Mouse (Mus musculus) midbrain, embryonic 10.5 days (tissue): ENCODE data around the gene Stard9. TPM values are rescaled to one million over a fixed set of nuclear protein-coding genes. Genes with fewer than 3 reads are reported as not detected.

ENCODE experiments used
- DNase-seq: peaks from one replicate; pipeline ENCODE4 v3.0.0-alpha.2; 2017; ENCODE audit warnings: low spot score
- H3K27ac ChIP-seq: fragments of 300-500 bp; sonication (generic); replicated peaks from 2 replicates; pipeline ENCODE4 v1.5.1; 2016; ENCODE audit warnings: mild to moderate bottlenecking
- H3K27me3 ChIP-seq: fragments of 300-500 bp; sonication (generic); 2 replicates; pipeline ENCODE4 v1.6.1; 2016; ENCODE audit warnings: low read depth, mild to moderate bottlenecking; ENCODE audit not compliant: poor library complexity, severe bottlenecking
- H3K36me3 ChIP-seq: fragments of 300-500 bp; sonication (generic); 2 replicates; pipeline ENCODE4 v1.6.1; 2016; ENCODE audit warnings: mild to moderate bottlenecking, moderate library complexity
- H3K4me1 ChIP-seq: fragments of 300-500 bp; sonication (generic); 2 replicates; pipeline ENCODE4 v1.6.1; 2016
- H3K4me3 ChIP-seq: fragments of 300-500 bp; sonication (generic); 2 replicates; pipeline ENCODE4 v1.5.1; 2016; ENCODE audit warnings: mild to moderate bottlenecking, moderate library complexity
- H3K9me3 ChIP-seq: fragments of 300-500 bp; sonication (generic); replicated peaks from 2 replicates; pipeline ENCODE4 v1.6.1; 2016; ENCODE audit warnings: mild to moderate bottlenecking
- WGBS: fragments of 180-500 bp; shearing (Covaris S2); methylation state at CpG from one replicate; pipeline ENCODE4 v1.1.7; 2016; 5-methylcytosine and 5-hydroxymethylcytosine counted together
- polyA plus RNA-seq: library from polyadenylated mRNA; unstranded; fragments of >200 nt; fragmentation: Nextera tagmentation; extraction: Ambion mirVana; gene quantifications from 2 replicates; pipeline ENCODE4 v1.2.1, GENCODE M21; 2016

The Stard9 gene
- polyA plus RNA-seq, 1 experiment from 2014 or later: 2.2 TPM

DNA sequence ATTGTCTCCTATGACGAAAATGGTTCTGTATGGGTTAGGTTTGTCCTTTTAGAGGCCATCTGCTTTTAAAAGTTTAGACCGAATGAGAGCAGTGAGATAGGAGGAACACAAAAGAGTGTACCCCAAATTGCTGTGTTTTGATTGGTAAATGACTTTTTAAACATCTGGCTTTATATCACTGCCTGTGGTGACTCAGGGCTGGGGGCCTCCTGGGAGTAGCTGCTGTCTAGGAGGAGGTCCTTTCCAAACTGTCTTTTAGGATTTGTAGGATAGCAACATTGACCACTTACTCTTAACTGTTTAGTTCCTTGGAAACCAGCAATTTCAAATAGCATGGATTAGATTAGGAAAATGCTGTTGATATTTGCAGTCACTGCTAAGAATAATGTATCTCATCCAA, 1.3 kb downstream of the Stard9 start:
- no peak overlapping the region for H3K4me3 ChIP-seq
- H3K27ac ChIP-seq: no peak overlapping the region
- 83% methylated on average over 2 of the region's 2 CpGs for WGBS
- H3K9me3 ChIP-seq: no peaks in the 10 kb centered on the region
- peaks cover 4% of the 10 kb centered on the region; the same call in 1 of the 2 replicates for H3K36me3 ChIP-seq
- peaks cover 8% of the 10 kb centered on the region for H3K4me1 ChIP-seq
- no peak for DNase-seq
- no peaks in the 10 kb centered on the region for H3K27me3 ChIP-seq

DNA sequence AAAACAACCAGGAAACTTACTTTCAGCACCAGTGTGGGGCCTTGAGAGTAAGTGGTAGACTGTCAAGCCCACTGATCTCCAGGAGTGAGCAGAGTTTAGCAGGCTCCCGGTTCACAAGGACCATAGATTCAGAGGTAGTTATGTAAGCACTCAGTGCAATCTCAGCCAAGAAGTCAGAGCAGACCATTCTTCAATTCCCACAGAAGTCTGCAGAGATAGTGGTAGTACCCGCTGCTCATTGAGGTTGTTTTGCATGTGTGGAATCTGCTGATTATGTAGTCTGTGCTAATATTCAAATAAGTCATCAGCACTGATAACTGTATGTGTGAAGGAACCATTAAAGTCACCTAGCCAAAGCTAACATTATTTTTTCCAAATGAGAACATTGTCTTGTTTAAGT, 1.7 kb downstream of the Stard9 start:
- 79% methylated on average over 2 of the region's 2 CpGs for WGBS
- H3K36me3 ChIP-seq: peaks cover 7% of the 10 kb centered on the region; the same call in 1 of the 2 replicates
- H3K4me1 ChIP-seq: peaks cover 8% of the 10 kb centered on the region
- no peaks in the 10 kb centered on the region for H3K27me3 ChIP-seq
- no peaks in the 10 kb centered on the region for H3K9me3 ChIP-seq
- no peak for DNase-seq
- no peak overlapping the region for H3K27ac ChIP-seq
- H3K4me3 ChIP-seq: no peak overlapping the region

DNA sequence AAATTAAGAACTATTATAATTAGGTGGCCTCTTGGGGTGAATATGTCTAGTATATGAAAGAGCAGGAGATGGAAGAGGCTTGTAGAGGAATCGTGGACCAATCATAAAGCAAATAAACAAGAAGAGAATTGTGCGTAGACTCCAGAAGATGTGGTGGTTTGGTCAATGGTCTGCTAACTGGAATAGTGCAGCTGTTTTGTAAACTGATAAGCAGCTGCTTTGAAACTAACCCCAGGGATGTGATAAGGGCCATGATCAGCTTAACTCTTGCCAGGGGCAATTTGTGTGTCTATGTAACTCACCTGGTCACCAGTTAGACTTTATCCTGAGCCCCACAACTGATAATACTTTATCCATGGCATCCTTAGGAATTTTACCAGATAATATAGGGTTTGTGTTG, 2.6 kb downstream of the Stard9 start:
- no peak for DNase-seq
- Histone ChIP-seq H3K27me3 (no peaks in the 10 kb centered on the region), H3K36me3 (peaks cover 7% of the 10 kb centered on the region; the same call in 1 of the 2 replicates), H3K4me3 (no peak overlapping the region), H3K4me1 (peaks cover 8% of the 10 kb centered on the region), H3K9me3 (no peaks in the 10 kb centered on the region), H3K27ac (no peak overlapping the region)
- WGBS: 89% methylated on average over 2 of the region's 2 CpGs

DNA sequence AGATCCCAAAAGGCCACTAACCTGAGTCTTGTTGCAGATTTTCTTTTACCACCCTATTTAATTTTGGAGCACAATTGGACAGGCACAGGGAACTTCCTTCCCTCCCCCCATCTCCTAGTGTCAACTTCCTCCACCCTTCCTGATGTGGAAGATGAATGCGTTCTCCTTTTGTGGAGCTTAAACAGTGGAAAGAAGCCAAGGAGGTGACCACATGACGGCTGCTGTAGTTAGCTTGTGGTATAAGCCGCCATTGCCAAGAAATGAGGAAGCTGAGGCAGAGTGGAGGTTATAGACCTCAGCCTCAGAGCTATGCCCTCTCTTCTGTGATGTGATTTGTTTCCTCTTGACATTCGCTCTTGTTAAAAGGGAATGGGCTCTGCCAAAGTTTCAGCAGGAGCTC, 3.0 kb downstream of the Stard9 start:
- Histone ChIP-seq H3K4me1 (peaks cover 8% of the 10 kb centered on the region), H3K27ac (no peak overlapping the region), H3K9me3 (no peaks in the 10 kb centered on the region), H3K36me3 (peaks cover 7% of the 10 kb centered on the region; the same call in 1 of the 2 replicates), H3K27me3 (no peaks in the 10 kb centered on the region), H3K4me3 (no peak overlapping the region)
- no peak for DNase-seq
- 95% methylated on average over 4 of the region's 4 CpGs for WGBS

DNA sequence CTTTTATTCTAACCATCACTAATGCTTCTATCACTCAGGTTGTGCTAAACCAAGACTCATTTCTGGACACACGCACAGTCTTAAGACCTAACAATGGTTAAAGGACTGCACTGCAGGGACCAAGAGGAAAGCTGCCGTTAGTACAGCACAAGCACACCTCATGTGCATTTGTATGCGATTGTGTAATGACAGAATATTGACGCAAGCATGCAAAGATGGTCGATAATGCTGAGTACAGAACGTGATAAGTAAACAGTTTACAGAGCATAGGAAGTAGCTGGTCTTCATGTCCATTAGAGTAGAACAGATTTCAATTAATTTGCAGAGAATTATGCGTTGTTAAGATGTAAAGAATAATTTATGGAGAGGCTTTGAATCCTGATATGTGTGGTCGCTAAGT, 11.9 kb downstream of the Stard9 start:
- no peak for DNase-seq
- H3K9me3 ChIP-seq: no peaks in the 10 kb centered on the region
- 94% methylated on average over 8 of the region's 8 CpGs for WGBS

DNA sequence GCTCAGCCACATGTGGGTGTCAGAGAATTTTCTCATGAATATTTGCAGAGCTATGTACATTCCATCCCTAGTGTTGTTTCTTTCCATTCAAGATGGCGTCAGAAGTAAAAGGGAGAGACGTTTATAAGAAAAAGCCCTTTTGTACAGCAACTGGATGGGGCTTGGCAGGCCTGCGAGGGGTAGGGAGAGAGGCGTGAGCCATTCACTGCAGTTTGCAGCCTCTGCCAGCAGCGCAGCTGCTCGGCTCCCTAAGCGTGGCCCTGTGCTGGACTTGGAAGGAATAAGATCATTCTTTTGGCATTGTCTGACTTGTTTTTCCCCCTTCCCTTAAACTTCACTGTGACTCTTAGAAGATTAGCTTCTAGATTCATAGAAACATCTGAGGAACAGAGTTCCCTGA, 14.9 kb downstream of the Stard9 start:
- Histone ChIP-seq H3K27ac (no peak overlapping the region), H3K36me3 (peaks cover 6% of the 10 kb centered on the region; the same call in 1 of the 2 replicates), H3K27me3 (no peaks in the 10 kb centered on the region), H3K9me3 (no peaks in the 10 kb centered on the region), H3K4me1 (0 out of 2 replicates have a peak, but pooled peaks cover 3% of the 10 kb centered on the region), H3K4me3 (no peak overlapping the region)
- no peak for DNase-seq
- WGBS: 83% methylated on average over 7 of the region's 7 CpGs

More for the DNA sequence above, 11.9 kb downstream of the Stard9 start:
- H3K27me3 ChIP-seq: no peaks in the 10 kb centered on the region
- H3K4me3 ChIP-seq: no peak overlapping the region
- peaks cover 6% of the 10 kb centered on the region; the same call in 1 of the 2 replicates for H3K36me3 ChIP-seq
- H3K4me1 ChIP-seq: no peaks in the 10 kb centered on the region
- H3K27ac ChIP-seq: no peak overlapping the region

DNA sequence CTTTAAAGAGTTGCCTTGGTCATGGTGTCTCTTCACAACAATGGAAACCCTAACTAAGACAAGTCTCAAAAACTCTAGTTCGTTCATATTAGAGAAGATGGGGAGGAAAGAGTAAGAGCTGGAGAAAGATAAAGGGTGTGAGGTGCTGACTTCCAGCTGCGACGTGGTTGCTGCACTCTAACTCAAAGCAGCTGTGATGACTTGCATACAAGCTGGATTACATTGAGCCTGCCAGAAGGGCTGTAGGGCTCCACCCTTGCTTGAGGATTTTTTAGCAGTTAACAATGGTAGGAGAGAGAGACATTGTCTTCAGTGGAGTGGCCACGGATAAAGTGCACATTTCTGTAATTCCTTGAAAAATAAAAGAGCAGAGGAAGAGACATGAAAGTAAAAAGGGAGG, 17.9 kb downstream of the Stard9 start:
- Histone ChIP-seq H3K27ac (no peak overlapping the region), H3K27me3 (no peaks in the 10 kb centered on the region), H3K4me3 (no peak overlapping the region), H3K9me3 (no peaks in the 10 kb centered on the region), H3K36me3 (no peaks in the 10 kb centered on the region), H3K4me1 (0 out of 2 replicates have a peak, but pooled peaks cover 3% of the 10 kb centered on the region)
- WGBS: 70% methylated on average over 4 of the region's 4 CpGs
- DNase-seq: no peak

DNA sequence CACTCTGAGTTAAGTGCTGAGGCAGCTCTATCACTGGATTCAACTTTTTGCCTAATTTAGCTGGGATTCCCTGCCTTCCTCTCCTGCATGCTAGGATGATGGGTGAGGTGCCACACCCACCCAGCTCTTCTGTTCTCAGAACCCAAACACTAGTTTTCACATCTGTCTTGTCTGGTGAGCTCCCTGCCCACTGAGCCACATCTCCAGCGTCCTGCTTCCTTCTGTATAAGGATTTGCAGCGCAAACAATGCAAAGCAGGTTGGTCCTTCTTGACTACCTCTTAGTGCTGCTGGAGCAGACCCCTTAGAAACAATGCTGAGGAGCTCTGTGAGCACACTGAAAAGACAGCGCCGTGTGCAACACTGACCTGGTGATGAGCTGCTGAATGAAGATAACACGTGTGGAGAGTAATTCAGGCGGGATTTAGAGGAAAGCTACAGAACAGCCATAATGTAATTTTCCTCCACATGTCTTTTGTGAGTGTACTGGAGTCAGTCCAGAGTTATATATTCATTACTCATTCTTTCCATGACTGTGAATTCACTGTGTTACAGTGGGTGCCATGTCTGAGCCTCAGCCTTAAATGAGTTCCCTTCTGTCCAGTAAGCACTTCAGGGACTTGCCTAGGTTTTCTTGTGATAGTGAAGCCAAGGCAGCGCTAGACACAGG, 23.5 kb downstream of the Stard9 start:
- H3K36me3 ChIP-seq: no peaks in the 10 kb centered on the region
- DNase-seq: no peak
- WGBS: 82% methylated on average over 7 of the region's 7 CpGs
- H3K9me3 ChIP-seq: no peaks in the 10 kb centered on the region
- no peaks in the 10 kb centered on the region for H3K4me1 ChIP-seq
- H3K27me3 ChIP-seq: no peaks in the 10 kb centered on the region
- H3K4me3 ChIP-seq: no peak overlapping the region
- no peak overlapping the region for H3K27ac ChIP-seq

DNA sequence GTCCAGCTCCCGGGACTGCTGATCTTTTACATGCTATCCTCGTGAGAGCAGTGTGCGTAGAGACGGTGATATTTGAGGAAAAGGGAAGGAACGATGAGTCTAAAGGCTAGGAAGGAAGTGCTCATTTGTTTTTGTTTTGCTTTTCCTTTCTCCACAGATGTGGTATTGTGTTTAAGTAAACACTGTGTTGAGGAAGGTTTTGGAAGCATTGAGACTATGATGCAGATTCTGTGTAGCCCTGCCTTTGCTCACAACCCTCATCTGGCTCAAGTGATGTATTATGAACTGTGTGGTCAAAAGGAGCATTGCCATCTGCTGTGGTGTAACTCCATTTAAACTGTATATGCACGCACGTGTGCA, 24.0 kb downstream of the Stard9 start:
- no peaks in the 10 kb centered on the region for H3K36me3 ChIP-seq
- WGBS: 79% methylated on average over 7 of the region's 7 CpGs
- no peak overlapping the region for H3K27ac ChIP-seq
- DNase-seq: no peak
- no peaks in the 10 kb centered on the region for H3K4me1 ChIP-seq
- H3K27me3 ChIP-seq: no peaks in the 10 kb centered on the region
- H3K4me3 ChIP-seq: no peak overlapping the region
- no peaks in the 10 kb centered on the region for H3K9me3 ChIP-seq

DNA sequence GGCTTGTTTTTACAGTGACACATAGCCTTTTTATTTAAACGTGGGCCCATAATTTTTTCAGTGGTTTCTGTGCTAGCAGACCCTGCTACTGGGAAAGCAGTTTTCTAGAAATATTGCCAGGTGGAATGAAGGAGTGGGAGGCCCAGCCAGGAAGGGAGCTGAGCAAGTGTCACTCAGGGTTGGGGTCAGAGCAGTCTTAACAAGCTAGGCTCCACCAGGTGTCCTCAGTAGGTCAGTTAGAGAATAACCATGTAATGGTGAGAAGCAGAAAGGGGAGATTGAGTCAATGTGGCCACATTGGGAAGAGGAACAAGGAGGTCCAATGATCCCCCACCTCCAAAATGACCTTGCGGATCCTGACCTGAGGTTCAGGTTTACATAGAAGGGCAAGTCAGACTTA, 25.8 kb downstream of the Stard9 start:
- no peak overlapping the region for H3K4me3 ChIP-seq
- no peaks in the 10 kb centered on the region for H3K4me1 ChIP-seq
- H3K9me3 ChIP-seq: no peaks in the 10 kb centered on the region
- WGBS: 81% methylated on average over 2 of the region's 2 CpGs
- no peaks in the 10 kb centered on the region for H3K27me3 ChIP-seq
- no peak for DNase-seq
- no peak overlapping the region for H3K27ac ChIP-seq
- H3K36me3 ChIP-seq: no peaks in the 10 kb centered on the region

DNA sequence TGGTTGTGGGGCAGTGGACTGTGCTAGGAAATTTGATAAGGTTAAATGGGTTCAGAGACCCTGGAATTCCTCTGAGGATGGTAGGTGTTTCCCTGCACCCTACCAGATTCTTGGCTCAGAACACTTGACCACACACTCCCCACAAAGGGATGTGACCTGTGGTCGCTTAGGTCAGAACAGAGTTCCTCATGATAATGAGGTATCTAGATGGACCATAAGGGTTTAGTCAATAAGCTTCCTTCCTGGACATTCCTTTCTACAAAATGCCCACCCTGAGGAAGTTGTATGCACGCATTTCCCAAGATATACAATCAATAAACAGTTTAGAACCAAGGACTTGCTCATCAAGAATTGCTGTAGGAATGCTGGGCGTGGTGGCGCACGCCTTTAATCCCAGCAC, 27.0 kb downstream of the Stard9 start:
- DNase-seq: no peak
- no peaks in the 10 kb centered on the region for H3K27me3 ChIP-seq
- no peaks in the 10 kb centered on the region for H3K4me1 ChIP-seq
- no peaks in the 10 kb centered on the region for H3K36me3 ChIP-seq
- H3K4me3 ChIP-seq: no peak overlapping the region
- H3K27ac ChIP-seq: no peak overlapping the region
- H3K9me3 ChIP-seq: no peaks in the 10 kb centered on the region
- 88% methylated on average over 5 of the region's 5 CpGs for WGBS

DNA sequence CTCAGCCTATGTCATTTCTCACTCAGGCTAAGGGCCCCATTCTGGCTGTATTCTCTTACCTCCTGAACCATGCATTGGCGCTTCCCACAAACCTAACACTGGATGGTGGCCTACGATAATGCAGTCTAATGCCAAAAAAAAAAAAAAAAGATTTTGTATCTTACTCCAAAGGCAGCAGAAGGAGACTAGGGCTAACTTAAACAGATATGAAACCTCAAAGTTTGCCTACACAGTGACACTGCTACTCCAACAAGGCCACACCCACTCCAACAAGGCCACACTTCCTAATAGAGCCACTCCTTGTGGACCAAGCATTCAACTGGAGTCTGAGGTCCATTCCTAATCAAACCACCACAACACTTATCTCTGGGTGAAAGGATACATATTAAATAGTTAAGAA, 27.8 kb downstream of the Stard9 start:
- Histone ChIP-seq H3K9me3 (no peaks in the 10 kb centered on the region), H3K4me1 (no peaks in the 10 kb centered on the region), H3K36me3 (no peaks in the 10 kb centered on the region), H3K27ac (no peak overlapping the region), H3K4me3 (no peak overlapping the region), H3K27me3 (no peaks in the 10 kb centered on the region)
- no peak for DNase-seq
- WGBS: 84% methylated on average over 2 of the region's 2 CpGs

DNA sequence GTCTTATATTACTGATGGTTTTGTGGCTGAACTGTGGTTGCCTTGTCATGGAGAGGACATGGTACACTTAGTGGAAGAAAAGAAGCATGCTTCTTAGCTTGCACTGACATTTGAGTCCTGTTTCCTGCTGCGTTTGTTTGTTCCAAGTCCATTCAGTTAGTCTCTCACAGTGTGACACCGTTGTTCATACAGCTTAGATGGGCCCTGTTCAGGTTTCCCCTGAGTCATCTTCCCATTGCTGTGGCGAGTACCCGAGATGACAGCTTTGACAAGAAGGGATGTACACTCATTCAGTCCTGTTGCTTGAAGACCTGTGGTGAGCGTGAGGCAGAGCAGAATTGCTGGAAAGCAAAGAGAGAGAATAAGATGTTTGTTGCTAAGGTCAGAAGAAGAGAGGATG, 29.6 kb downstream of the Stard9 start:
- no peak for DNase-seq
- Histone ChIP-seq H3K4me3 (no peak overlapping the region), H3K4me1 (no peaks in the 10 kb centered on the region), H3K36me3 (no peaks in the 10 kb centered on the region), H3K9me3 (no peaks in the 10 kb centered on the region), H3K27me3 (no peaks in the 10 kb centered on the region), H3K27ac (no peak overlapping the region)
- WGBS: 77% methylated on average over 5 of the region's 5 CpGs

DNA sequence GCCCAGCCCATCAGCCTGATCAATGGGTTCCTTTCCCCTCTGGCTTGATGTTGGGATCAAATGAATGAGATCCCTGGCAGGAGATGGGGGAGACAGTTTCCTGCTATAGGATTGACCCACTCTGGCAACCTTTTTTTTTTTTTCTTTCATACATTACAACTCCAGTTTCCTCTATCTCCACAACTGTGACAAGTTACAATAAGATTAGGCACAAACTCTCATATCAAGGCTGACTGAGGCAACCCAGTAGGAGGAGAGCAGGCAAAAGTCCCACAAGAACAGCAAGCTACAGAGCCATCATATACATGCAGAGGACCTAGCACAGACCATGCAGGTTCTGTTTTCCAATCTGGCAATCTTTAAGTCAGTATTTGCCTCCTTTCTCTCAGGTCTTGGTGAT, 30.4 kb downstream of the Stard9 start:
- Histone ChIP-seq H3K27ac (no peak overlapping the region), H3K4me1 (no peaks in the 10 kb centered on the region), H3K4me3 (no peak overlapping the region), H3K9me3 (no peaks in the 10 kb centered on the region), H3K27me3 (no peaks in the 10 kb centered on the region), H3K36me3 (no peaks in the 10 kb centered on the region)
- no peak for DNase-seq
